In the genomic region with DNA sequence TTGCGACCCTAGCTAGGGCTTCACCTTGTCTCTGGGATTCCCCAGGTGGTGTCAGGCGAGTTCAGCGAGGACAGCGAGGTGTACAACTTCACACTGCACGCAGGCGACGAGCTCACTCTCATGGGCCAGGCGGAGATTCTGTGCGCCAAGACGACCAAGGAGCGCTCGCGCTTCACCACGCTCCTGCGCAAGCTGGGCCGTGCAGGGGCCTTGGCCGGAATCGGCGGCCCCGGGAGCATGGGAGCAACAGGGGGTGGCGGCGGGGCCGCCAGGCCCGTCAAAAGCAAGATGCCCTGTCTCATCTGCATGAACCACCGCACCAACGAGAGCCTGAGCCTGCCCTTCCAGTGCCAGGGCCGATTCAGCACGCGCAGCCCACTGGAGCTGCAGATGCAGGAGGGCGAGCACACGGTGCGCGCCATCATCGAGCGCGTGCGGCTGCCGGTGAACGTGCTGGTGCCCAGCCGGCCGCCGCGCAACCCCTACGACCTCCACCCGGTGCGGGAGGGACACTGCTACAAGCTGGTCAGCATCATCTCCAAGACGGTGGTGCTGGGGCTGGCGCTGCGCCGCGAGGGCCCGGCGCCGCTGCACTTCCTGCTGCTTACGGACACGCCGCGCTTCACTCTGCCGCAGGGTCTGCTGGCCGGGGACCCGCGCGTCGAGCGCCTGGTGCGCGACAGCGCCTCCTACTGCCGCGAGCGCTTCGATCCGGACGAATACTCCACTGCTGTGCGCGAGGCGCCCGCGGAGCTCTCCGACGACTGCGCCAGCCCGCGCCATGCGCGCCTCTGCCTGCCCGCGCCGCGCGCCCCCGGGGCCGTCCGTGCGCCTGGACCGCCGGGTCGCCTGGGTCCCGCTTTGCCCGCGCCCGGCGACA, we compare ENCODE assay signal across 8 mouse cellular contexts. TPM values are rescaled to one million over a fixed set of nuclear protein-coding genes. Genes with fewer than 3 reads are reported as not detected.
A peak's percentile ranks its signal among the peaks of the same experiment; 100 is the strongest.
DNase-seq lines count a peak whose midpoint lies in the region; ATAC-seq and TF ChIP-seq lines count a peak whose summit lies in the region.

No protein-coding gene starts in this region.

- H3K36me3 ChIP-seq in embryonic facial prominence, embryonic 10.5 days (replicated peaks), result peaks cover 34% of the 10 kb centered on the region
- peaks cover 7% of the 10 kb centered on the region for H3K36me3 ChIP-seq in liver, embryonic 11.5 days (ENCODE audit: control insufficient read depth, insufficient read depth, low read length)
- peaks cover 5% of the 10 kb centered on the region for H3K36me3 ChIP-seq in myocyte (ENCODE audit: control insufficient read depth, insufficient read depth)
- peaks cover 5% of the 10 kb centered on the region for H3K36me3 ChIP-seq in stomach, postnatal 0 days (ENCODE audit: control insufficient read depth, insufficient read depth, low read length)

- peak overlapping the region; percentile 58 for H3K4me3 ChIP-seq in embryonic facial prominence, embryonic 10.5 days
- H3K4me3 ChIP-seq in liver, embryonic 11.5 days (ENCODE audit: low read depth, low read length), result peak overlapping the region; percentile 57
- no peak overlapping the region for H3K4me3 ChIP-seq in myocyte
- peak overlapping the region; percentile 53 for H3K4me3 ChIP-seq in stomach, postnatal 0 days (ENCODE audit: low read depth, low read length)

- peaks cover 78% of the 10 kb centered on the region for H3K27me3 ChIP-seq in embryonic facial prominence, embryonic 10.5 days (replicated peaks; ENCODE audit: low read depth, poor library complexity, severe bottlenecking)
- H3K27me3 ChIP-seq in liver, embryonic 11.5 days (replicated peaks; ENCODE audit: control insufficient read depth, insufficient read depth, low read length), result peaks cover 65% of the 10 kb centered on the region
- peaks cover 14% of the 10 kb centered on the region for H3K27me3 ChIP-seq in myocyte (ENCODE audit: control insufficient read depth, insufficient read depth, insufficient read length)
- peaks cover 8% of the 10 kb centered on the region for H3K27me3 ChIP-seq in stomach, postnatal 0 days (ENCODE audit: control insufficient read depth, insufficient read depth, low read length)

- TF ChIP-seq EP300 in stomach, postnatal 0 days (optimal IDR thresholded peaks at IDR 0.05), result no peak

- no peak for TF ChIP-seq POLR2A in myocyte (IDR thresholded peaks at IDR 0.05; ENCODE audit: insufficient read length, low read depth)

- WGBS in embryonic facial prominence, embryonic 10.5 days, result under 1% methylated on average over 103 of the region's 103 CpGs
- under 1% methylated on average over 103 of the region's 103 CpGs for WGBS in liver, embryonic 11.5 days
- WGBS in stomach, postnatal 0 days, result 3% methylated on average over 77 of the region's 103 CpGs

- peak; percentile 53 for DNase-seq in layer of hippocampus, adult 11-12 months (ENCODE audit: low spot score)
- no peak for DNase-seq in layer of hippocampus, adult 9-11 months
- peak; percentile 89 for DNase-seq in embryonic facial prominence, embryonic 10.5 days (ENCODE audit: low spot score)
- peak; percentile 33 for DNase-seq in heart, adult 8-10 months (ENCODE audit: low spot score)
- peak; percentile 34 for DNase-seq in kidney, adult 9 months
- peak; percentile 77 for DNase-seq in liver, embryonic 11.5 days (ENCODE audit: low spot score)
- DNase-seq in stomach, postnatal 0 days (ENCODE audit: low spot score), result peak; percentile 78

- TF ChIP-seq CTCF in stomach, postnatal 0 days (IDR thresholded peaks at IDR 0.05; ENCODE audit: low read depth), result peak; percentile 75

- H3K4me2 ChIP-seq in liver, embryonic 11.5 days, result peak overlapping the region; percentile 92
- H3K4me2 ChIP-seq in myocyte (ENCODE audit: low read depth), result peak overlapping the region; percentile 50
- peak overlapping the region; percentile 96 for H3K4me2 ChIP-seq in stomach, postnatal 0 days (replicated peaks; ENCODE audit: low read depth)

- H3K4me1 ChIP-seq in embryonic facial prominence, embryonic 10.5 days, result peaks cover 44% of the 10 kb centered on the region
- H3K4me1 ChIP-seq in liver, embryonic 11.5 days (replicated peaks; ENCODE audit: control insufficient read depth, insufficient read depth, low read length), result peaks cover 15% of the 10 kb centered on the region
- no peaks in the 10 kb centered on the region for H3K4me1 ChIP-seq in stomach, postnatal 0 days (replicated peaks; ENCODE audit: control insufficient read depth, insufficient read depth)

- peak; percentile 37 for ATAC-seq in liver, embryonic 11.5 days (replicated peaks; ENCODE audit: low FRiP score)
- peak; percentile 74 for ATAC-seq in stomach, postnatal 0 days (ENCODE audit: low FRiP score, low TSS enrichment)

- peak overlapping the region; percentile 80 for H3K27ac ChIP-seq in embryonic facial prominence, embryonic 10.5 days (replicated peaks)
- H3K27ac ChIP-seq in liver, embryonic 11.5 days (ENCODE audit: low read depth, low read length), result no peak overlapping the region
- no peak overlapping the region for H3K27ac ChIP-seq in stomach, postnatal 0 days (replicated peaks)

- no peak overlapping the region for H3ac ChIP-seq in myocyte (ENCODE audit: control insufficient read depth, insufficient read length)

- H3K79me2 ChIP-seq in myocyte (ENCODE audit: control insufficient read depth, insufficient read depth), result no peaks in the 10 kb centered on the region

- peak overlapping the region; percentile 64 for H3K9ac ChIP-seq in liver, embryonic 11.5 days (ENCODE audit: low read depth, low read length)
- H3K9ac ChIP-seq in stomach, postnatal 0 days (ENCODE audit: low read length), result peak overlapping the region; percentile 43

- no peaks in the 10 kb centered on the region for H3K9me3 ChIP-seq in embryonic facial prominence, embryonic 10.5 days
- no peaks in the 10 kb centered on the region for H3K9me3 ChIP-seq in liver, embryonic 11.5 days (ENCODE audit: control insufficient read depth, low read length)
- no peaks in the 10 kb centered on the region for H3K9me3 ChIP-seq in stomach, postnatal 0 days (ENCODE audit: control insufficient read depth, low read length)

TF ChIP-seq in myocyte, 11 proteins besides CTCF, POLR2A, EP300 and RAD21:
- TF ChIP-seq POLR2AphosphoS2 (IDR thresholded peaks at IDR 0.05; ENCODE audit: insufficient read length, low read depth) (no peak), USF1 (IDR thresholded peaks at IDR 0.05; ENCODE audit: low read depth) (no peak)

RNA-seq across cellular contexts. Expression of a gene that starts 8.2 kb away (rescaled TPM):
- 0.54 and 0.65 TPM in 2 replicates for polyA plus RNA-seq in embryonic facial prominence, embryonic 10.5 days (2016; fragmentation: Nextera tagmentation; extraction: Ambion mirVana)
- total RNA-seq in heart, adult 8-10 months (2022), result not detected
- not detected in 2 replicates for polyA plus RNA-seq in liver, embryonic 11.5 days (2014; fragmentation: Nextera tagmentation; extraction: Ambion mirVana)
- polyA plus RNA-seq in myocyte (2012; fragmentation: generic; extraction: Trizol), result 0.08 TPM
- not detected in 2 replicates for polyA plus RNA-seq in stomach, postnatal 0 days (2015; fragmentation: Nextera tagmentation; extraction: Ambion mirVana)

RNA-seq across cellular contexts. Expression of a gene that starts 9.2 kb away (rescaled TPM):
- 1.7 and 2.1 TPM in 2 replicates for polyA plus RNA-seq in embryonic facial prominence, embryonic 10.5 days (2016; fragmentation: Nextera tagmentation; extraction: Ambion mirVana)
- under 1 TPM in 2 of 4 experiments, not detected in 2; 0.08 to 0.19 TPM for total RNA-seq in heart, adult 8-10 months (2022)
- 0.18 and 0.35 TPM in 2 replicates for polyA plus RNA-seq in liver, embryonic 11.5 days (2014; fragmentation: Nextera tagmentation; extraction: Ambion mirVana)
- polyA plus RNA-seq in myocyte (2012; fragmentation: generic; extraction: Trizol), result 0.12 TPM
- 0.10 and 0.12 TPM in 2 replicates for polyA plus RNA-seq in stomach, postnatal 0 days (2015; fragmentation: Nextera tagmentation; extraction: Ambion mirVana)

RNA-seq across cellular contexts. Expression of a gene that starts 40.7 kb away (rescaled TPM):
- polyA plus RNA-seq in embryonic facial prominence, embryonic 10.5 days (2016; fragmentation: Nextera tagmentation; extraction: Ambion mirVana), result 379 and 382 TPM in 2 replicates
- total RNA-seq in heart, adult 8-10 months (2022), result 1 to 10 TPM; 2.8 to 3.8 (median 3.3) TPM
- 344 and 357 TPM in 2 replicates for polyA plus RNA-seq in liver, embryonic 11.5 days (2014; fragmentation: Nextera tagmentation; extraction: Ambion mirVana)
- polyA plus RNA-seq in myocyte (2012; fragmentation: generic; extraction: Trizol), result 39.4 TPM
- 82.1 and 84.8 TPM in 2 replicates for polyA plus RNA-seq in stomach, postnatal 0 days (2015; fragmentation: Nextera tagmentation; extraction: Ambion mirVana)

RNA-seq across cellular contexts. Expression of a gene that starts 40.8 kb away (rescaled TPM):
- polyA plus RNA-seq in embryonic facial prominence, embryonic 10.5 days (2016; fragmentation: Nextera tagmentation; extraction: Ambion mirVana), result 102 and 114 TPM in 2 replicates
- 1,000 to 10,000 TPM; 1,298 to 1,376 (median 1,346) TPM for total RNA-seq in heart, adult 8-10 months (2022)
- polyA plus RNA-seq in liver, embryonic 11.5 days (2014; fragmentation: Nextera tagmentation; extraction: Ambion mirVana), result 122 and 128 TPM in 2 replicates
- polyA plus RNA-seq in myocyte (2012; fragmentation: generic; extraction: Trizol), result 119 TPM
- polyA plus RNA-seq in stomach, postnatal 0 days (2015; fragmentation: Nextera tagmentation; extraction: Ambion mirVana), result 201 and 213 TPM in 2 replicates

RNA-seq across cellular contexts. Expression of a gene that starts 40.9 kb away (rescaled TPM):
- polyA plus RNA-seq in embryonic facial prominence, embryonic 10.5 days (2016; fragmentation: Nextera tagmentation; extraction: Ambion mirVana), result 107 and 109 TPM in 2 replicates
- total RNA-seq in heart, adult 8-10 months (2022), result 1,000 to 10,000 TPM; 2,312 to 2,801 (median 2,464) TPM
- 145 and 167 TPM in 2 replicates for polyA plus RNA-seq in liver, embryonic 11.5 days (2014; fragmentation: Nextera tagmentation; extraction: Ambion mirVana)
- 52.3 TPM for polyA plus RNA-seq in myocyte (2012; fragmentation: generic; extraction: Trizol)
- polyA plus RNA-seq in stomach, postnatal 0 days (2015; fragmentation: Nextera tagmentation; extraction: Ambion mirVana), result 323 and 350 TPM in 2 replicates
